Comparison of ENCODE assay signal across 8 mouse cellular contexts in the genomic region with DNA sequence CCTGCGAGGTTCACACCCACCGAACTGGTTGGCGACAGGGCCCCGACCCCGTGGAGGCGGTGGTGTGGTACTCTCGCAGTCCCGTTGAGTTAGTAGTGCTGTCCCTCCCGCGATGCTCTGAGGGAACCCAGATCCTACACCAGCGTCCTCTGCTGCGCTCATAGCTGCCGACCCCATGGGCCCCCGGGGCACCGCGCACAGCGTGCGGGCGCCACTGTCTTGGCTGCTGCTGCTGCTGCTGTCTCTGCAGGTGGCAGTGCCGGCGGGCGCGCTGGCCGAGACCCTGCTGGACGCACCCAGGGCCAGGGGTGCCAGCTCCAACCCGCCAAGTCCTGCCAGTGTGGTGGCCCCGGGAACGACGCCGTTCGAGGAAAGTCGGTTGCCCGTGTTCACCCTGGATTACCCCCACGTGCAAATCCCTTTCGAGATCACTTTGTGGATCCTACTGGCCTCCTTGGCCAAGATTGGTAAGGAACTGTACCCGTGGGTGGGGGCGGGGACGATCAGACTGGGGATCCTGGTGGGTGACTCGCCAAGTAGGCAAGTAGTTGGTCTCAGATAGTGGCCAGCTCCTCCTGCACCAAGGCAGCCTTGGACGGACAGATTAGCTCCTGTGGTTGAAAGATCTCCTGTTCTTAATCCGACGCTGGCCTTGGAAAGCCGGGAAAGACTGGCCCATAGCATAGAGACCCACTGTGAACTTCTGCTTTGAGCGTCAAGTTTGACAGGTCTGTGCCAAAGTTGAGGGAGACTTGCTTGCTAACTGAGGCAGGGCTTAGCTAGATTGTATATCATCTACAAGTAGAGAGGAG. TPM values are rescaled to one million over a fixed set of nuclear protein-coding genes. Genes with fewer than 3 reads are reported as not detected.
A peak's percentile ranks its signal among the peaks of the same experiment; 100 is the strongest.
DNase-seq lines count a peak whose midpoint lies in the region; ATAC-seq lines count a peak whose summit lies in the region.

No protein-coding gene starts in this region.

- no peaks in the 10 kb centered on the region for H3K36me3 ChIP-seq in heart, embryonic 13.5 days
- H3K36me3 ChIP-seq in forebrain, embryonic 13.5 days (ENCODE audit: poor library complexity, severe bottlenecking), result no peaks in the 10 kb centered on the region
- H3K36me3 ChIP-seq in midbrain, embryonic 11.5 days (ENCODE audit: control insufficient read depth, insufficient read depth, low read length), result no peaks in the 10 kb centered on the region

- ATAC-seq in heart, embryonic 13.5 days (ENCODE audit: extremely low read depth, insufficient number of reproducible peaks, low FRiP score, low TSS enrichment), result peak; percentile 19; the same call in 1 of the 2 replicates
- peak; percentile 41; the same call in 1 of the 2 replicates for ATAC-seq in forebrain, embryonic 13.5 days
- ATAC-seq in midbrain, embryonic 11.5 days (ENCODE audit: low FRiP score), result peak; percentile 31

- WGBS in heart, embryonic 13.5 days, result 3% methylated on average over 44 of the region's 44 CpGs
- 6% methylated on average over 40 of the region's 44 CpGs for WGBS in forebrain, embryonic 13.5 days
- WGBS in midbrain, embryonic 11.5 days, result 3% methylated on average over 44 of the region's 44 CpGs

- peaks cover 8% of the 10 kb centered on the region for H3K4me1 ChIP-seq in heart, embryonic 13.5 days
- peaks cover 19% of the 10 kb centered on the region for H3K4me1 ChIP-seq in forebrain, embryonic 13.5 days
- peaks cover 6% of the 10 kb centered on the region for H3K4me1 ChIP-seq in midbrain, embryonic 11.5 days (ENCODE audit: control insufficient read depth, insufficient read depth, low read length)

- no peaks in the 10 kb centered on the region for H3K9me3 ChIP-seq in heart, embryonic 13.5 days
- H3K9me3 ChIP-seq in forebrain, embryonic 13.5 days (replicated peaks), result no peaks in the 10 kb centered on the region
- no peaks in the 10 kb centered on the region for H3K9me3 ChIP-seq in midbrain, embryonic 11.5 days (ENCODE audit: control insufficient read depth, low read length)

- H3K27me3 ChIP-seq in heart, embryonic 13.5 days (replicated peaks), result peaks cover 88% of the 10 kb centered on the region
- H3K27me3 ChIP-seq in forebrain, embryonic 13.5 days, result peaks cover 68% of the 10 kb centered on the region
- peaks cover 44% of the 10 kb centered on the region for H3K27me3 ChIP-seq in midbrain, embryonic 11.5 days (ENCODE audit: control insufficient read depth, insufficient read depth, low read length)

- peak overlapping the region; percentile 99 for H3K4me2 ChIP-seq in heart, embryonic 13.5 days
- peak overlapping the region; percentile 99 for H3K4me2 ChIP-seq in forebrain, embryonic 13.5 days
- peak overlapping the region; percentile 98 for H3K4me2 ChIP-seq in midbrain, embryonic 11.5 days

- H3K27ac ChIP-seq in heart, embryonic 13.5 days (replicated peaks), result no peak overlapping the region
- H3K27ac ChIP-seq in forebrain, embryonic 13.5 days, result no peak overlapping the region
- H3K27ac ChIP-seq in midbrain, embryonic 11.5 days (ENCODE audit: low read depth, low read length), result no peak overlapping the region

- H3K9ac ChIP-seq in heart, embryonic 13.5 days, result peak overlapping the region; percentile 75
- peak overlapping the region; percentile 66 for H3K9ac ChIP-seq in forebrain, embryonic 13.5 days
- peak overlapping the region; percentile 56 for H3K9ac ChIP-seq in midbrain, embryonic 11.5 days (ENCODE audit: low read length)

- peak overlapping the region; percentile 72 for H3K4me3 ChIP-seq in heart, embryonic 13.5 days
- H3K4me3 ChIP-seq in forebrain, embryonic 13.5 days, result peak overlapping the region; percentile 62
- H3K4me3 ChIP-seq in midbrain, embryonic 11.5 days (ENCODE audit: low read depth, low read length), result peak overlapping the region; percentile 60

- no peak for DNase-seq in heart, adult 9 months (ENCODE audit: low spot score in 2 of 2)
- peak; percentile 9 for DNase-seq in R1 (ENCODE audit: low read depth, low spot score)
- peak; percentile 29 to 34 for DNase-seq in kidney, adult 8-10 months
- peak; percentile 93 for DNase-seq in midbrain, embryonic 11.5 days (ENCODE audit: low spot score, missing footprints)
- no peak for DNase-seq in layer of hippocampus, adult 8-10 months (ENCODE audit: low spot score in 2 of 2)
- no peak for DNase-seq in cerebellum, adult 11 months

RNA-seq across cellular contexts. Expression of a gene that starts 1.5 kb away (rescaled TPM):
- 0.08 and 0.19 TPM in 2 replicates for polyA plus RNA-seq in heart, embryonic 13.5 days (2015; fragmentation: Nextera tagmentation; extraction: Ambion mirVana)
- polyA plus RNA-seq in forebrain, embryonic 13.5 days (2015; fragmentation: Nextera tagmentation; extraction: Ambion mirVana), result 0.04 and 0.09 TPM in 2 replicates
- polyA plus RNA-seq in midbrain, embryonic 11.5 days (2014; fragmentation: Nextera tagmentation; extraction: Ambion mirVana), result 0.11 TPM in 1 of 2 replicates, not detected in the other
- total RNA-seq in layer of hippocampus, adult 8-10 months (2022), result 10 to 100 TPM; 19.2 to 25.4 (median 21.7) TPM

Comparison
In these comparisons a context has a peak if more than half of its experiments do, and no peak if none do; other contexts are left out.
1. DNase-seq: peak in R1 (single experiment), kidney, adult 8-10 months (2 of 2) and midbrain, embryonic 11.5 days (single experiment); none in heart, adult 9 months (0 of 2), layer of hippocampus, adult 8-10 months (0 of 2) and cerebellum, adult 11 months (single experiment).
2. Peak in every context shown above with its lines, with median percentiles within 50 percentile points of each other: ATAC-seq, H3K4me2 ChIP-seq, H3K4me3 ChIP-seq and H3K9ac ChIP-seq.